Mouse (Mus musculus) stomach, embryonic 14.5 days (tissue): ENCODE results near the gene Kcp. TPM values are rescaled to one million over a fixed set of nuclear protein-coding genes. Genes with fewer than 3 reads are reported as not detected.
A peak's percentile ranks its signal among the peaks of the same experiment; 100 is the strongest.

ENCODE experiments used
- ATAC-seq: fragments of 200-750 bp; cut with Nextera tagmentation; 2 replicates; pipeline ENCODE4 v1.8.0; 2017; ENCODE audit warnings: low read depth, moderate TSS enrichment; ENCODE audit not compliant: insufficient number of reproducible peaks, insufficient read depth, low FRiP score
- H3K27ac ChIP-seq: fragments of 300-500 bp; sonication (generic); 2 replicates; pipeline ENCODE4 v1.5.1; 2014; ENCODE audit warnings: mild to moderate bottlenecking, low read length, moderate library complexity, mixed read lengths
- H3K27me3 ChIP-seq: fragments of 300-500 bp; sonication (generic); 2 replicates; pipeline ENCODE4 v1.6.1; 2014; ENCODE audit warnings: low read length, control low read depth, mixed read lengths; ENCODE audit not compliant: control insufficient read depth, insufficient read depth
- H3K36me3 ChIP-seq: fragments of 300-500 bp; sonication (generic); 2 replicates; pipeline ENCODE4 v1.6.1; 2014; ENCODE audit warnings: mild to moderate bottlenecking, control low read depth, low read length, moderate library complexity, mixed read lengths; ENCODE audit not compliant: control insufficient read depth, insufficient read depth
- H3K4me1 ChIP-seq: fragments of 300-500 bp; sonication (generic); 2 replicates; pipeline ENCODE4 v1.6.1; 2014; ENCODE audit warnings: low read length, control low read depth, mixed read lengths; ENCODE audit not compliant: control insufficient read depth, insufficient read depth
- H3K4me2 ChIP-seq: fragments of 300-500 bp; sonication (generic); replicated peaks from 2 replicates; pipeline ENCODE4 v1.6.1; 2014; ENCODE audit warnings: low read depth, low read length, control low read depth
- H3K4me3 ChIP-seq: fragments of 300-500 bp; sonication (generic); 2 replicates; pipeline ENCODE4 v1.5.1; 2014; ENCODE audit warnings: low read depth, low read length, control low read depth
- H3K9ac ChIP-seq: fragments of 300-500 bp; sonication (generic); replicated peaks from 2 replicates; pipeline ENCODE4 v1.6.1; 2014; ENCODE audit warnings: low read depth, mild to moderate bottlenecking, control low read depth, low read length, moderate library complexity, mixed read lengths
- H3K9me3 ChIP-seq: fragments of 300-500 bp; sonication (generic); 2 replicates; pipeline ENCODE4 v1.6.1; 2016; ENCODE audit warnings: low read depth, low read length, control low read depth; ENCODE audit not compliant: control insufficient read depth
- WGBS: fragments of 180-500 bp; shearing (Covaris S2); extraction: QIAGEN DNeasy Blood & Tissue Kit; methylation state at CpG from one replicate; pipeline ENCODE4 v1.1.7; 2014; 5-methylcytosine and 5-hydroxymethylcytosine counted together
- polyA plus RNA-seq: library from polyadenylated mRNA; unstranded; fragments of >200 nt; fragmentation: Nextera tagmentation; extraction: Ambion mirVana; gene quantifications from 2 replicates; pipeline ENCODE4 v1.2.1, GENCODE M21; 2014

Gene Kcp
- polyA plus RNA-seq, result 25.0 and 30.4 TPM in 2 replicates

DNA sequence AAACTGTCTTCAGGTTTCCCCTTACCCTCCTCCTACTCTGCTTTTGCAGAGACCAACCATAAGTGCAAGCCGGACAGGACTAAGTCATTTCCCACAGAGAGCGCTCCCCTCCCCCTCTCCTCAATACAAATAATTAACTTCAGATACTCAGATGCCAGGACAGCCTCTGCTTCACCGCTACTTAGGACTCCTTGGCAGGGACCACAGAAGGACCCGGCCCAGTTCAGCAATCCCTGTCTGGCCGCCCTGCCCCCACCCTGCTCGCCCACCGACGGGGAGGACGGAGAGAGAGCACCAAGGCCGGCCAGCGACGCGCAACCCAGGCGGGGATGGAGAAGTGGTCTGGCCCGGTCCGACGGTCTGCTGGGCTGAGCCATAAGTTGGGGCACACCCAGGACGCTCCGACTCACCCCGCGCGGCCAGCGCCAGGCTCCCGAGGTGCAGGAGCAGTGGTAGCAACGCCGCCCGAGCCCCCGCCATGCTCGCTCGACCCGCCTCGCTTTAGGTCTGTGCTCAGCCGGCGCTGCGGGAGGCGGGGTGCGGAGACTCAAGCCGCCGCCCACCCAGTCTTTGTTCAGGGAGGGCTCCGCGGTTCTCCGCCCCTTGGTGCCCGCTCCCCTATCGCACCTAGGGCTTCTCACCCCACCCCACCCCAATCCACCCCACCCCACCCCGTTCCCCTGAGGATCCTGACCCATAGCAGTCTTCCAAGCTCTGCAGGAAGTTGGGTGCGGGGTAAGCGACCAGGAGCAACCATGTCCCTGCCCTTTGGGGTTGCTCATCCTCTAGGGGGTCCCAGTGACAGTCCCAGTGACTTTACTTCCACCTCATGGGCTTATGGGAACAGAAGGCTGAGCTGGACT, at the start of gene Kcp:
Gene Kcp, minus strand, starts transcription at position 506 of the 863 bp plus-strand sequence.
- Histone ChIP-seq H3K4me3 (peak within 1 kb of the TSS; percentile 58), H3K9me3 (no peaks in the 10 kb centered on the region), H3K27ac (peak within 1 kb of the TSS; percentile 10; the same call in 1 of the 2 replicates), H3K4me1 (peaks cover 16% of the 10 kb centered on the region), H3K36me3 (no peaks in the 10 kb centered on the region), H3K4me2 (peak within 1 kb of the TSS; percentile 69), H3K9ac (peak within 1 kb of the TSS; percentile 52), H3K27me3 (no peaks in the 10 kb centered on the region)
- ATAC-seq, result peak; percentile 44; the same call in 1 of the 2 replicates
- under 1% methylated on average over 46 of the region's 47 CpGs for WGBS

DNA sequence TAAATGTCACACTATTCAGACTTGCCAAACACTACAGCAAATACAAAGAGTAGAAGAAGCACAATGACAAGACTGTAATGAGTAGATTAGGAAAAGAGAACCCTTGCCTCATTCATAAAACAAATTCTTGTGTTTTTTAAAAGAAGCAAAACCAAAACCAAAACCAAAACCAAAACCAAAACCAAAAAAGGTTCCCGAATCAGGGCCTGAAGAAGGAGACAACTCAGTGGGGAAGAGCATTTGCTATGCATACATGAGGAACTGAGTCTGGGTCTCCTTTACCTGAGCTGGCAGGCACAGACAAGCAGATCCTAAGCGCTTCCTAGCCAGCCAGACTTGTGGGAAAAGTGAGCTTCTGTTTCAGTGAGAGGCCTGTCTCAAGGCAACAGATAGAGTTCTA, 49.4 kb upstream of the Kcp start:
- peaks cover 61% of the 10 kb centered on the region for H3K36me3 ChIP-seq
- H3K27ac ChIP-seq, result no peak overlapping the region
- H3K4me3 ChIP-seq, result no peak overlapping the region
- no peaks in the 10 kb centered on the region for H3K4me1 ChIP-seq
- H3K9me3 ChIP-seq, result no peaks in the 10 kb centered on the region
- 92% methylated on average over 2 of the region's 2 CpGs for WGBS
- no peak overlapping the region for H3K9ac ChIP-seq
- no peak overlapping the region for H3K4me2 ChIP-seq
- ATAC-seq, result no peak
- H3K27me3 ChIP-seq, result no peaks in the 10 kb centered on the region

GRCm38 (mm10) chr6:29552526-29552925, 44.8 kb upstream of the Kcp start:
- H3K36me3 ChIP-seq, result peaks cover 57% of the 10 kb centered on the region
- 51% methylated on average over 2 of the region's 2 CpGs for WGBS
- H3K9ac ChIP-seq, result no peak overlapping the region
- H3K4me3 ChIP-seq, result no peak overlapping the region
- no peak overlapping the region for H3K27ac ChIP-seq
- no peak for ATAC-seq
- no peaks in the 10 kb centered on the region for H3K9me3 ChIP-seq
- no peak overlapping the region for H3K4me2 ChIP-seq
- H3K4me1 ChIP-seq, result no peaks in the 10 kb centered on the region
- H3K27me3 ChIP-seq, result no peaks in the 10 kb centered on the region

DNA sequence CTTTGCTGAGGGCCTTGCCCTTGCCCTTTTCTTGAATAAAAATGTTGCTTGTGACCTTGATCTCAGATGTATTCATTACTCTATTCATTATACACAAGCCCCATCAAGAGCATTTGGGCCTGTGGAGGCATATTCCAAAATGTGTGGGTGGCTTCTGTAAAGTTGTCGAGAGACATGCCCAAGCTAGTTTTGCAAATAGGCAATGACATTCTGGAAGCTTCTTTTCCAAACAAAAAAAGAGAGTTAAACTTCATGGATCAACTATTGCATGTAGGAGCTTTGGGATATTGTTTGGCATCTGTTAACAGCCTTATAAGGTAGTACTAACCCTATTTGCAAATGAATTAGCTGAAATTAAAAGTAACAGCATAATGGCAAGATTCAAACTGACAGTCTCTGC, 40.3 kb upstream of the Kcp start:
- H3K4me3 ChIP-seq, result no peak overlapping the region
- H3K9me3 ChIP-seq, result no peaks in the 10 kb centered on the region
- no peak for ATAC-seq
- H3K9ac ChIP-seq, result no peak overlapping the region
- no peak overlapping the region for H3K4me2 ChIP-seq
- 77% methylated on average over 1 of the region's 1 CpGs for WGBS
- H3K4me1 ChIP-seq, result no peaks in the 10 kb centered on the region
- no peaks in the 10 kb centered on the region for H3K27me3 ChIP-seq
- H3K27ac ChIP-seq, result no peak overlapping the region
- H3K36me3 ChIP-seq, result peaks cover 45% of the 10 kb centered on the region

GRCm38 (mm10) chr6:29547582-29547981, 39.8 kb upstream of the Kcp start:
- ATAC-seq, result no peak
- no peaks in the 10 kb centered on the region for H3K9me3 ChIP-seq
- H3K27me3 ChIP-seq, result no peaks in the 10 kb centered on the region
- peaks cover 50% of the 10 kb centered on the region for H3K36me3 ChIP-seq
- no peak overlapping the region for H3K4me2 ChIP-seq
- H3K27ac ChIP-seq, result no peak overlapping the region
- no peak overlapping the region for H3K9ac ChIP-seq
- H3K4me3 ChIP-seq, result no peak overlapping the region
- no peaks in the 10 kb centered on the region for H3K4me1 ChIP-seq

DNA sequence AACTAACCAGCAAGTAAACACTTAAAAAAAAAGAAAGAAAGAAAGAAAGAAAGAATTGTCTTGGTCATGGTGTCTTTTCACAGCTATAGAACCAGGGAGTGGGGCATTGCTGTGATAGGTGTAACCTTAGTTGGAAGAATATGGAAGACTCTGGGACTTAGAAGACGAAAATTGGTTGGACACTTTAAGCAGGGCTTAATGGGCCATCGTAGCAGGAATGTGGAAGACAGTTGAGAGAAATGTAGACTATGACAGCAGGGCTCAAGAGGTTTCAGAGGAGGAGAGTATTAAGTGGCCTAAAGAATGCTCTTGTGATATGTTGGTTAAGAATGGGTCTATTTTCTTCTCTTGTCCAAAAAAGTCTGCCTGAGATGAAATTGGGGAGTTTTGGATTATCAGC, 37.9 kb upstream of the Kcp start:
- Histone ChIP-seq H3K9me3 (no peaks in the 10 kb centered on the region), H3K4me2 (no peak overlapping the region), H3K36me3 (peaks cover 42% of the 10 kb centered on the region), H3K4me1 (no peaks in the 10 kb centered on the region), H3K27me3 (no peaks in the 10 kb centered on the region), H3K4me3 (no peak overlapping the region), H3K9ac (no peak overlapping the region), H3K27ac (no peak overlapping the region)
- WGBS, result 97% methylated on average over 2 of the region's 2 CpGs
- ATAC-seq, result no peak

DNA sequence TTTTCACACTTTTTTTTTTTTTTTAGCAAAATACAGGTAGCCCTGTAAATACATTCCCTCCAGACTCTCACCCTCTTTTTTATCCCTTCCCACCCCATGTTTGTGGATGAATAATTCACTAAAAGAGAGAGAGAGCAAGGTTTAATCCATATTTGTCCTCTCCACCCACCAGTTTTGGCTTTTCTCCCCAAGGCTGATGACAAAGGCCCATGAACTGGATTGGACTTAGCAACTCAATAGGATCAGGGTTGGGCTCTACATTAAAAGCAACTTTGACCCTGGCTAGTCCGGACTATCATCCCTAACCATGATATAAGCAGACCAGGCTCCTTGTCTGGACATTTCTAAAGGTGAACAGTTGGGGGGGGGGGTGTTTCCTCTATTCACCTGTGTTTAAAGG, 33.2 kb upstream of the Kcp start:
- ATAC-seq, result no peak
- Histone ChIP-seq H3K4me2 (no peak overlapping the region), H3K9me3 (no peaks in the 10 kb centered on the region), H3K4me3 (no peak overlapping the region), H3K36me3 (peaks cover 30% of the 10 kb centered on the region), H3K27me3 (no peaks in the 10 kb centered on the region), H3K9ac (no peak overlapping the region), H3K27ac (no peak overlapping the region), H3K4me1 (no peaks in the 10 kb centered on the region)
- WGBS, result 92% methylated on average over 1 of the region's 1 CpGs

DNA sequence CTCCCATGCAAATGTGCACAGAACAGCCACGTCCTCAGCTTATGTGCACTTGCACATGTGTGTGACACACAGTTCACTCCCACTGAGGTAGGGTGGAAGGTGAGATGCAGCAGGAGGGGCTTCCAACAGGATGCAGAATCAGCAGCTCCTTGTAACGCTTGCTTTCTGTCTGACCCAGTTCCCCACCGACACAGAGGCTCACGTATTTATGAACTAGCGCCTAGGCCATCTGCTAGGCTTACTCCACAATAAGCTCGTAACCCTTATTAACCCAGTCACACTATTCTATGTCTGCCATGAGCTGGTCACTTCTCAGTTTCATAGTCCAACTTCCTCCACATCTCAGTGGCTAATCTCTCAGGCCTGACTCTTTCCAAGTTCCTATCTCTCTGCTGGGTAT, 32.5 kb upstream of the Kcp start:
- 76% methylated on average over 6 of the region's 6 CpGs for WGBS
- H3K36me3 ChIP-seq, result peaks cover 23% of the 10 kb centered on the region

GRCm38 (mm10) chr6:29539502-29539901, 31.8 kb upstream of the Kcp start:
- Histone ChIP-seq H3K4me3 (no peak overlapping the region), H3K27me3 (no peaks in the 10 kb centered on the region), H3K27ac (no peak overlapping the region), H3K4me1 (no peaks in the 10 kb centered on the region), H3K36me3 (peaks cover 19% of the 10 kb centered on the region), H3K9me3 (no peaks in the 10 kb centered on the region), H3K4me2 (no peak overlapping the region), H3K9ac (no peak overlapping the region)
- ATAC-seq, result no peak
- 77% methylated on average over 8 of the region's 8 CpGs for WGBS

More for the DNA sequence above, 32.5 kb upstream of the Kcp start:
- Histone ChIP-seq H3K4me3 (no peak overlapping the region), H3K9me3 (no peaks in the 10 kb centered on the region), H3K27me3 (no peaks in the 10 kb centered on the region), H3K27ac (no peak overlapping the region), H3K4me2 (no peak overlapping the region), H3K9ac (no peak overlapping the region), H3K4me1 (no peaks in the 10 kb centered on the region)
- no peak for ATAC-seq
